Mouse (Mus musculus): ENCODE results near the gene Pisd. TPM values are rescaled to one million over a fixed set of nuclear protein-coding genes. Genes with fewer than 3 reads are reported as not detected.

Gene Pisd
- polyA plus RNA-seq (2015; fragmentation: Illumina TruSeq; extraction: RNeasy Lipid Tissue Mini Kit (QIAGEN cat#74804); ENCODE audit: insufficient read depth, low read depth, low replicate concordance): 11.2 TPM

DNA sequence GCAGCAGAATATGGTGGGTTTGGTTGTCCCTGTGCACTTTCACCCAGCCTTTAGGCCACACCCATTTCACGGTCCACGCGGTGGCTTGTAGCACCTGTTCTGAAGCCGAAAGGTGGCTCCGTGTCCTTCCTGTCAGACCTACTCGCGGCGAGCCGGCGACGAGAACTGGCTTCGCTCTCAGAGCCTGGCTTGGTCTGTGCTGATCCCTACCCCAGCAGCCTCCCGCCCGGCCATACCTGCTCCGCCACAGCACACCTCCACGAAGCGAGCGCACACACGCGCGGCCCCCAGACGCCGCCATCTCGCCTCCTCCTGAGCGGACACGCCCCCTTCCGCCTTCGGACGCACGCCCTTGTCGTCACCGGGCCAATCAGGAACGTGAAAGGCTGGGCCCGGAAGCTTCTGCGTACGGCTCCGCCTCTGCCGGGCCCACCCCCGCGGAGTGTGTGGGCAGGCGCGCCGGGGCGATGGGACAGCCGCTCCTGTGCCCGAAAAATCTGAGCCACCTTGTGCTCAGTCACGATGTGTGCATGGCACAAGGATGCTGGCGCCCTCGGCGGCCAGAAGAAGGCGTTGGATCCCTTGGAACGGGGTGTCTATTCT is at the start of gene Pisd:
Pisd (minus strand) TSS at position 334 of the 603 bp plus-strand sequence.

DNA sequence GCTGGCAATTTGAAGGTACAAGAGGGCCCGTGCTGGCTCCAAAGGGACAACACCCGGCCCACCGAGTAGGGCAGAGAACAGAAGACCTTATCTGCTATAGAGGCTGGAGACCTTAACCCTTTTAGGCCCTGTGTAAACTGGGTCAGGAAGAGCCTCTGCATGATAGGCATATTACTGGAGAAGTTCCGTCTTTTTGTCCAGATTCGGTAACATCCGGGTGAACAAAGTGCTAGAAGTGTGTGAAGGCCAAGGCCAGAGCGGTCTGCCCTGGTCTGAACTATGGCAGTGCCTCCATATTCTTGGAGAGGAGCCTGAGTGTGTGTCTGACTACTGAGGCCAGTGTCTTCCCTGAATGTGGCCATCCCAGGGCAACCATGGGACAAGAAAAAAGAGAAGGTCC is 41.6 kb upstream of the Pisd start, which contains the start of gene Gm20671:
Gm20671 (minus strand) TSS at position 101 of the 400 bp plus-strand sequence.

Other genes with a start within 250 kb of the Pisd start
- 4.1 TPM for gene Yes1, start 174.5 kb downstream of the Pisd start, polyA plus RNA-seq (2015; fragmentation: Illumina TruSeq; extraction: RNeasy Lipid Tissue Mini Kit (QIAGEN cat#74804); ENCODE audit: insufficient read depth, low read depth, low replicate concordance)
- gene Gm20671, start 41.5 kb upstream of the Pisd start, polyA plus RNA-seq (2015; fragmentation: Illumina TruSeq; extraction: RNeasy Lipid Tissue Mini Kit (QIAGEN cat#74804); ENCODE audit: insufficient read depth, low read depth, low replicate concordance): not detected
- 2.3 TPM for gene Prr14l, start 68.6 kb upstream of the Pisd start, polyA plus RNA-seq (2015; fragmentation: Illumina TruSeq; extraction: RNeasy Lipid Tissue Mini Kit (QIAGEN cat#74804); ENCODE audit: insufficient read depth, low read depth, low replicate concordance)
- gene Depdc5, start 78.1 kb upstream of the Pisd start, polyA plus RNA-seq (2015; fragmentation: Illumina TruSeq; extraction: RNeasy Lipid Tissue Mini Kit (QIAGEN cat#74804); ENCODE audit: insufficient read depth, low read depth, low replicate concordance): 3.2 TPM
- 31.6 TPM for gene Ywhah, start 233.2 kb upstream of the Pisd start, polyA plus RNA-seq (2015; fragmentation: Illumina TruSeq; extraction: RNeasy Lipid Tissue Mini Kit (QIAGEN cat#74804); ENCODE audit: insufficient read depth, low read depth, low replicate concordance)

Measured in pancreas, adult 10 weeks (tissue).